Comparison of ENCODE assay signal across 10 mouse cellular contexts in genomic region chrX:12467528-12468179, GRCm38 (mm10).
A peak's percentile ranks its signal among the peaks of the same experiment; 100 is the strongest.
DNase-seq lines count a peak whose midpoint lies in the region; ATAC-seq lines count a peak whose summit lies in the region.
"Had no signal": no experiment of that assay in that cellular context is flagged by ENCODE, and none has a peak within 500 bp of the region (broad histone marks: within the 10 kb centered on the region; RNA-seq: fewer than 3 reads in every experiment).

No protein-coding gene starts in this region.

- no peaks in the 10 kb centered on the region for H3K27me3 ChIP-seq in hindbrain, embryonic 16.5 days (replicated peaks; ENCODE audit: control insufficient read depth, insufficient read depth, low read length)
- no peaks in the 10 kb centered on the region for H3K27me3 ChIP-seq in liver, embryonic 13.5 days

- H3K27ac ChIP-seq in hindbrain, embryonic 16.5 days (ENCODE audit: low read depth, low read length): no peak overlapping the region; the same call in 1 of the 2 replicates
- H3K27ac ChIP-seq in liver, embryonic 13.5 days: peak overlapping the region; percentile 64

- H3K4me2 ChIP-seq in hindbrain, embryonic 16.5 days (ENCODE audit: low read length): no peak overlapping the region
- H3K4me2 ChIP-seq in liver, embryonic 13.5 days: no peak overlapping the region

- no peaks in the 10 kb centered on the region for H3K36me3 ChIP-seq in hindbrain, embryonic 16.5 days (ENCODE audit: control insufficient read depth, insufficient read depth, low read length)
- H3K36me3 ChIP-seq in liver, embryonic 13.5 days: no peaks in the 10 kb centered on the region

- ATAC-seq in hindbrain, embryonic 16.5 days: peak; percentile 26; the same call in 1 of the 2 replicates
- ATAC-seq in liver, embryonic 13.5 days (ENCODE audit: low read depth): peak; percentile 36; the same call in 1 of the 2 replicates

- H3K4me3 ChIP-seq in hindbrain, embryonic 16.5 days (ENCODE audit: low read length): no peak overlapping the region
- no peak overlapping the region for H3K4me3 ChIP-seq in liver, embryonic 13.5 days (replicated peaks)

- 42% methylated on average over 10 of the region's 10 CpGs for WGBS in hindbrain, embryonic 16.5 days
- 32% methylated on average over 10 of the region's 10 CpGs for WGBS in liver, embryonic 13.5 days (ENCODE audit: insufficient replicate concordance)

- DNase-seq in heart, adult 11 months: peak; percentile 84
- no peak for DNase-seq in heart, adult 9 months (ENCODE audit: low spot score in 2 of 2)
- DNase-seq in ES-CJ7 (ENCODE audit: low read depth, low spot score): peak; percentile 36
- no peak for DNase-seq in liver, embryonic 13.5 days
- DNase-seq in urinary bladder, postnatal 4 days (ENCODE audit: low spot score in 2 of 2): no peak
- DNase-seq in natural killer cell, adult 2 months (ENCODE audit: low spot score in 2 of 2): no peak
- DNase-seq in spleen, postnatal 14 days (ENCODE audit: low spot score in 2 of 2): no peak
- DNase-seq: layer of hippocampus, adult 9-11 months; spleen, adult 18-20 months had no signal

- H3K9me3 ChIP-seq in hindbrain, embryonic 16.5 days (ENCODE audit: control insufficient read depth, low read length): no peaks in the 10 kb centered on the region
- no peaks in the 10 kb centered on the region for H3K9me3 ChIP-seq in liver, embryonic 13.5 days (replicated peaks)

- no peaks in the 10 kb centered on the region; the same call in 1 of the 2 replicates for H3K4me1 ChIP-seq in hindbrain, embryonic 16.5 days (ENCODE audit: control insufficient read depth, insufficient read depth, low read depth, low read length)
- 0 out of 2 replicates have a peak, but pooled peaks cover 4% of the 10 kb centered on the region for H3K4me1 ChIP-seq in liver, embryonic 13.5 days (replicated peaks)

- no peak overlapping the region for H3K9ac ChIP-seq in hindbrain, embryonic 16.5 days (ENCODE audit: low read depth, low read length)
- H3K9ac ChIP-seq in liver, embryonic 13.5 days: no peak overlapping the region

Comparison
In these comparisons a context has a peak if more than half of its experiments do, and no peak if none do; other contexts are left out.
1. DNase-seq: peak in heart, adult 11 months (single experiment) and ES-CJ7 (single experiment); none in heart, adult 9 months (0 of 2), liver, embryonic 13.5 days (single experiment), urinary bladder, postnatal 4 days (0 of 2), natural killer cell, adult 2 months (0 of 2) and spleen, postnatal 14 days (0 of 2).